Mouse (Mus musculus) brain, adult 2 months (tissue): ENCODE measurements around the gene Casz1.
A peak's percentile ranks its signal among the peaks of the same experiment; 100 is the strongest.

Source experiments
- DNase-seq: peaks from one replicate; pipeline ENCODE4 v3.0.0; 2011; ENCODE audit warnings: low read depth, low spot score

Casz1 gene

GRCm38 (mm10) chr4:148803031-148803430 lies 1.2 kb upstream of the Casz1 start:
- DNase-seq: no peak

- no peak for DNase-seq
Observed at GRCm38 (mm10) chr4:148803636-148804035, 593 bp upstream of the Casz1 start.

GRCm38 (mm10) chr4:148804780-148805160 lies 541 bp downstream of the Casz1 start:
- no peak for DNase-seq

DNA sequence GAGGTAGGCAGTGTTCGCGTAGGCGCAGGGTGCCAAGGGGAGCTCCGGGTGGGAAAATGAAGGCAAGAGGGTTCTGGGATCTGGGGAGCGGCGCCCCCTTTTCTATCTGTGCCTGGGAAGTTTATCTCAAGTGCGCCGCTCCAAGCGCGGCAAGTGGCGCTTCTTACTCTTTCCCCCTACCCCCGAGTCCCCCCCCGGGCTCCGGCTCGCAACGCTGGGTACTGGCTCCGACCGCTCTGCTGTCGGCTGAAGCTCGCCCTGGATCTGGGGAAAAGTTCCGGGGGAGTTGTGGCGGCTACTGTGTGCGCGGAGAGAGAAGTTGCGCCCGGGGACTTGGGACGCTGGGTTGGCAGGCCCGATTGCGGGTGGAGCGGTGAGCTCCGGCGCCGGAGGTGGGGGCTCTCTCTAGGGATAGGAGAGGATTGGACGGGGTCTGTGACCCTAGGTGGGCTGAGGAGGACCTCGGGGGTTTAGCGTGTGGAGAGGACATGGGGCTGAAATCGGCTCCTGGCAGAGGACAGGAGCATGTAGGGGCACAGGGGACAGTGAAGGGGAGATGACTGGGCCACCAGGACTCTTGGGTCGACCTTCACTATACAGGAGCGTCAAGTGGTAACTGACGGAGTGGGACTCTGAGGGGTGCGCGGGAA lies 1.1 kb downstream of the Casz1 start:
- DNase-seq: no peak

DNA sequence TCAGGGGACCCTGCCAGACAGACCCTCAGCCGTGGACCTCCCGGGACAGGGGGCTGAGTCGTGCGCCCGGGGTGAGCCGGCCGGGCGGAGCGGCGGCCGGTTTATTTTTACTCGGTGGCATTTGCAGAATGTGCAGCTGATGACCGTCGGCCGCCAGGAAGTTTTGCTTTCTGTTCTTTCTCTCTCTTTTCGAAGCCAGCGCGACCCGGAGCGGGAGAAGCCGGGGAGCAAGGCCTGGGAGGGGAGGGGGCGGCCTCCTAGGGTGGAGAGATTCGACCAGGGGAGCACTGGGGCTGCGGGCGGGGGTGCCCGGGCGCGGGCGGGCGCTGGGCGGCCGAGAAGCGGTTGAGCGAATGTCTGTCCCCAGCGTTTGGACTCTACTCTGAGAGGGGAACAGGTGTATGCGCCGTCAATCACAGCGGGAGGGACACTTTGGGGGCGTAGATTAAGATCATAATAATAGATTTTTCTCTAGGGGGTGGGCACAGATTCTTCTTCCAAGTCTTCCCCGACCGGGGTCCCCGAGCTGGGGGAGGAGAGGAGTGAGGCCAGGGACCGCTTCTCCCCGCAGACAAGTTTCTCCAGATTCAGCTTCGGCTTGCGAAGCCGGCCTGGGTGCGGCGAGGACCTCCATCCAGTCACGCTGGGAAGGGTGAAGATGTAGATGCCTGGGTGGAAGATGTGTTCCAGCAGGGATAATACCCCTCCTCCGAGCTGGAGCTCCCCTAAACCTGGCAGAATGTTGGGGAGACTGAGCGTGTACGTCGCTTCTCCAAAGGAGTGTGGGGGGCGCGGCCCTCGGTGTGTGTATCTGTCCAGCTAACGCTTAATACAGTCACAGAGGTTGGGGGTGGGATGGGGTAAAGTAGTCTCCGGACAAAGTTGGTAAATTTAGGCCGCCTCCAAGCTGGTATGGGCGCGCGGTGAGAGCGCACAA lies 1.9 kb downstream of the Casz1 start:
- DNase-seq: no peak

- DNase-seq: no peak
Observed at GRCm38 (mm10) chr4:148806836-148807235, 2.6 kb downstream of the Casz1 start.

- DNase-seq: no peak
Observed at GRCm38 (mm10) chr4:148807397-148807796, 3.2 kb downstream of the Casz1 start.

DNA sequence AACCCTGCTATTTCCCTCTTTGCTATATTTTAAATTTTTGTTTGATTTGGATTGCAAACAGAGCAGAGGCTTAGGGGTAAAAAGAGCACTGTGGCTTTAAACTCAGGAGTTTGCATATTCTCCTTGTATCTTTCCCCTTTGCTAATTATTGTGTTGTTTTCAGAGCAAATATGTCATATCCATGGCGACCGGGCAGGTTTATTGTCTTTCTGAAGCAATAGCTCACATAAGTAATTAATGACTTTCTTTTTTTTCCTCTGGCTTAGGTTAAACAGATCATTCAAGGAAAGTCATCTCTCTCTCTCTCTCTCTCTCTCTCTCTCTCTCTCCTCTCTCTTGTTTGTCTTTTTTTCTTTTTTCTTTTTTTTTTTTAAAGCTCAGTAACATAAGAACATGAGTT lies 4.6 kb downstream of the Casz1 start:
- no peak for DNase-seq

- no peak for DNase-seq
Observed at GRCm38 (mm10) chr4:148810706-148811105, 6.5 kb downstream of the Casz1 start.

- DNase-seq: peak; percentile 46
Observed at GRCm38 (mm10) chr4:148811940-148812339, 7.7 kb downstream of the Casz1 start.

GRCm38 (mm10) chr4:148813247-148813646 lies 9.0 kb downstream of the Casz1 start:
- DNase-seq: no peak

DNA sequence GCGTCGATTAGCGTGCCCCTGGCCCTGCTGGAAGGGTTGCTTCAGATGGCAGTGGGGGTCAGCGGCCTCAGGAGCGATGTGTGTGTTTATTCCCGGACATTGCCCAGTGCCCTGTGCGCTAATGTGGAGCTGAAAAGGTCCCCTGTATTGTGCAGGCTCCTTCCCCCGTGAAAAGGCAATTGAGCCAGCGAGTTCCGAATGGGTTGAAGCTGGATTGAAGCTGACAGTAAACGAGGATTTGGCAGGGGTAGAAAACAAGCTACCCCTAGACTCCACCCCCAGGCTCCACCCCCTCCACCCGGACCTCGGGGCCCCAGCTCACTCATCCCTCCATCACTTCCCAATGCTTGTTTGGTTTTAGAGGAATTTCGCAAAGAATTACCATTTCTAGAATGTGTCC lies 12.3 kb downstream of the Casz1 start:
- no peak for DNase-seq

DNA sequence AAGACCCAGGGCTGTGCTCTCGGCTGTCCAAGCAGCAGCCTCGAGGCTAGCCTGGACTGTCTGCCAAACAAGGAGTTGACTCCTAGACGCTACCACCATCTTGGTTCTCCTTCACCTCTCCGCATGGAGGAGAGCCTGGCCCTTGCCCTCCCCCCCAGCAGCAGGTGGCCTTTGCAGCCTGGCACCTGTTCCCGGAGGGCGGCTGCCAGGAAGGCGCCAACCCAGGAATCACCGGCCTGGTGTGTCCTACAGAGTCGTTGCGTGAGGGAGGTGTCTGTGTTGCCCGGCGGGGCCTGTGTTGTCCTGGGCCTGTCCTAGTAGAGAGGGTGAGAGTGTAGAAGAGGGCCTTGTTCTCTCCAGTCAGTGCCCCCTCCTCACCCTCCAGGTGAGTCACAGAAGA lies 13.9 kb downstream of the Casz1 start:
- no peak for DNase-seq

DNA sequence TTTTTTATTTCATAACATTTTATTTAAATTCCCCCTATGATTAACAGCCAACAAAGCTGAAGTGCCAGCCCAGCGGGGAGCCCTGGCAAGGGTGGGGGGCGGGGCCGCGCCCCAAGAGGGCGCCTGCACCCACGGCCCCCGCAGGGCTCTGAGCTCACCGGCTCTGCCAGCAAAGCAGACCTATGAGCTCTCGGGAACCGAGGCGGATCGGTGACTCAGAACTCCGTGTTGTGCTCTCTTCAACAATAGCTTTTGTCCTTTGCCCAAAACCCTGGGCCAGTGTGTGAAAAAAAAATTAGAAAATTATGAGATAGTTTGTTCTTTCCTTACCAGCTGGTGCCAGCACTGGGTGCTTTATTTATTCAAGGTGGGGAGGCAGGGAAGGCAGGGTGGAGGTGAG lies 15.9 kb downstream of the Casz1 start:
- DNase-seq: peak; percentile 66

DNA sequence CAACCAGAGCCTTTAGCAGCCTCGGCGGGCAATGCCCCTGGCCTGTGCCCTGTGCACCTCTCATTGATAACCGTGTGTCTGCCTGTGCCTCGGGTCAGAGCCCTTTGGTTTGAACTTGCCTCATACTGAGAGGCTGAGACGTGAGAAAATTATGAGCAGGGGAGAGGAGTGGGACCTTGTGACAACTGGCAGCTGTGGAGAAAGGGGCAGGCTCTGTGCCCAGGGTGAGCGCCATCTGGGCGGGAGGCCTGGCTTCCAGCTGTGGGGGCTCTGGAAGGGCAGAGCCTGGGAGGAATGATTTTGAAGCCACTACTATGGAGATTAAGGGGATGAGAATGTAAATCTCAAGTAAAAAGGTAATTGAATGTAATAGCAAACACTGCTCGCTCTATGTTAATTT lies 19.1 kb downstream of the Casz1 start:
- DNase-seq: no peak

DNA sequence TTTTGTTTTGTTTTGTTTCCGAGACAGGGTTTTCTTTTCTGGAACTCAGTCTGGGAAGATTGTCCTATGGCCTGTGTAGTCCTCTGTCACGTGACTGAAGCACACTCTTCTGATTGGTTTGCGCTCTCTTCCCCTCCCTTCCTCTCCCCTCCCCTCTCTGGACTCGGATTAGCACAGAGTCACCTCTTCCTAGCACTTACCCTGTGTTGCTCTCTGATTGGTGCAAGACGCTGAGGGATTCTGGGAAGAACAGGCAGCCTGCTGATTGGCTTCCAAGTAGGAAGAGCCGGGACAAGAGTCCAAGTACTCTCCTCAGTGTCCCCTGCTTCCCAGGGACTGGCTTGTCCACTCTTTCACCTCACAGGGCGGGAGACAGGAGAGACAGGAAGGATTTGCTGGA lies 26.1 kb downstream of the Casz1 start:
- no peak for DNase-seq

DNA sequence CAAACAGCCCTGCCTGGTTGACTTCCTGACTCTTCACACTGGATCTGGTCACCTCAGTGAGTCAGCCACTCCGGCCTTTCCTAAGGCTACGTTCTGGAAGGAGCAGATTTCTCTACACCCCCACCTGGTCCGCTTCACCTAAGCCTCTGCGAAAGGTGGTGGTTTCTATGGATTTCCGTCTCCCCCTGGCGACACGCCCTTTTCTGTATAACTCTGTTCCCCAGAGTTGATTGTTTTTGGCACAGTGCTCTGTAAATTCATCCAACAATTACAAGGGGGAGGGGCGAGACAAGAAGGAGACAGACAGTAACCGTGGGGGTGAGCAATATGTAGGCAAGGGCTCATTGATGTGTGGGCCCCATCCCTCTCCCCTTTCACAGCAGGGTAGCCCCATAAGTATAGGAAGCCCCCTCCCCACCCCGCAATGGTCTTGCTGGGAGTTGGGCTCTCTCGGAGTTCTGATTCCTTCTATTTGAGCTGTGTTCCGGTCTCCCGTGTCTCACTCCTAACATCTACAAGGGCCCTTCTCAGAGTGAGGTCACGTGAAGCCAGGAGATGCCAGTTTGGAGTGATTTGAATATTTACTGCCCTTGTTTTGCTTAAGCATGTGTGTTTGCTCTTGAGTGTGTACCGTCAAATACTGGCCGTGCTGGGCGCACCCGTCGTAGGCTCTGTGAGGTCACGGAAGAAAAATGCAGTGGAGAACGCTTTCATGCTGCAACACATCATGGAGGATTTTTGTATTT lies 29.2 kb downstream of the Casz1 start:
- DNase-seq: no peak

DNA sequence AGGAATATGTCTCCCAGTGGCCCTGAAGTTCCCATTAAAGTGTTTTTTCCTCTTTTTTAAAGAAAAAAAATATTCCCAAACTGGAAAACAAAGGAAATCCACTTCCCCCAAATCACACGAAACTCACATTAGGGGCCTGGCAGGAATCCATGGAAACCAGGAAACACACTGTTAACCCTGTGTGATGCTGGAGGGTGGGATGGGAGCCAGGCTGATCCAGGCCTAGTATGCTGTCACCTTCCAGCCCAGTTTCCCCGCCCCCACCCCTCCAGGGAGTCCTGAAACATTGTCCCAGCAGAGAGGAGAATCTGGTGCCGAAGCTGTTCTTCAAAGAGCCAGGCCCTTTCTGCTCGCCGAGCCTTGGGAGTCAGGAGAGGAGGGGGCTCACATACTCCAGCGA lies 32.2 kb downstream of the Casz1 start:
- DNase-seq: no peak

DNA sequence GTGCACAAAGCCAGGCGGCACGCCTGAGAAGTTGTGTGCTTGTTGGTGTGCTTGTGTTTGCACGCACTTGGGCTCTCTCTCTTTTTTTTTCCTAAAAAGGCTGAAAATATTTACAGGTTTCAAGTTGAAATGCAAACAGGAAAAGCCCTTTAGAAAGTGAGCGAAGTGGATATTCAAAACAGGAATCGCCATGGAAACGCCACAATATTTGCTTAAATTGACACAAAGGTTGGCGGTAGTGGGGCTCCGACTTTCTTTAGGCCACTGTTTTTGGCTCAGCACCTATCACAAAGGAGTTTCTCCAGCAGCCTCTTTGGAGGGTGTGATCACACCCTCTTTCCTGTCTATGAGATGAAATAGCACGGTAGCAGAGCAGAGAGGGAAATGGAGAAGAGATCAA lies 32.8 kb downstream of the Casz1 start:
- peak; percentile 16 for DNase-seq

- no peak for DNase-seq
Observed at GRCm38 (mm10) chr4:148837644-148838043, 33.4 kb downstream of the Casz1 start.

DNA sequence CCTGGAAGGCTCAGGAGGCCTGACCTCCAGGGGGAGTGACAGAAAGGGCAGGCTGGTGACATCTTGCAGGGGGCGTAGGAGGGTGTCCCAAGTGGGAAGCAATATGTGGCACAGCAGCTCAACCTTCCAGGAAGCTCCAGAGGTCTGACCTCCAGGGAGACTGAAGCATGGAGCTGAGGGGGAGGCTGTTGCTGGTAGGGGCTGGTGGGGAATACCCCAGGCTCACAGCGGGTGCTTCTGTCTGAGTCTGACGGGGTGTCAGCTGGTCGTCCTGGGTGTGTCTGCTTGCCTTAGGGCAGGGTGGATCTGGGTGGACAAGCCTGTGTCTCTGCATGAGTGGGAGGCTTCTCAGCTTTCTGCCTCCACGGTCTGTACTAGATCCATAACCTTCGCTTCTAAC lies 38.1 kb downstream of the Casz1 start:
- DNase-seq: no peak

DNA sequence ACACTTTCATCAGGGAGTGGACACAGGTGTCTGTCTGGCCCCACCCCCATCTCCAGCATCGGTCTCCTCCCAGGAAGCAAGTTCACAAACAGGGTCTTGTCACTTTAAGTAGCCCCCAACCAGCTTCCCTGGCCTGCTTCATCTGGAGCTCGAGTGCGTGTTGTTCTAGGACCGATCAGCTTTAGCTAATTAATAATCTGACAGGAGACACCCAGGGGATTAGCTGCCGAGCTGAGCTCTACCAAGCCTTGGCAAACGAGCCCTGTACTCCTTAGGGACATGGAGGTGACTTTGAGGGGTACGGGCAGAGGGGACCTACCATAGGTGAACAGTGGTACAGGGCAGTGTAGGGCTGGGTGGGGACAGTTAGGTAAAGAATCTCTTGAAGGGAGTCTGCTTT lies 40.7 kb downstream of the Casz1 start:
- no peak for DNase-seq
